Mouse (Mus musculus): ENCODE measurements around the gene Erf. TPM values are rescaled to one million over a fixed set of nuclear protein-coding genes. Genes with fewer than 3 reads are reported as not detected.
A peak's percentile ranks its signal among the peaks of the same experiment; 100 is the strongest.

Erf gene
- polyA plus RNA-seq, 1 experiment, result 26.8 TPM

GRCm38 (mm10) chr7:25281166-25281733 lies 30.7 kb upstream of the Erf start:
- DNase-seq (ENCODE audit: low spot score), result no peak

GRCm38 (mm10) chr7:25279861-25280791 lies 29.6 kb upstream of the Erf start:
- peak; percentile 38 for DNase-seq (ENCODE audit: low spot score)

GRCm38 (mm10) chr7:25279076-25279860 lies 28.7 kb upstream of the Erf start:
- DNase-seq (ENCODE audit: low spot score), result peak; percentile 83

GRCm38 (mm10) chr7:25278341-25279075 lies 27.9 kb upstream of the Erf start:
- peak; percentile 68 for DNase-seq (ENCODE audit: low spot score)

- no peak for DNase-seq (ENCODE audit: low spot score)
Observed at GRCm38 (mm10) chr7:25277998-25278340, 27.4 kb upstream of the Erf start.

- DNase-seq (ENCODE audit: low spot score), result no peak
Observed at GRCm38 (mm10) chr7:25277405-25277804, 26.8 kb upstream of the Erf start.

- peak; percentile 53 for DNase-seq (ENCODE audit: low spot score)
Observed at GRCm38 (mm10) chr7:25275555-25276298, 25.2 kb upstream of the Erf start.

- DNase-seq (ENCODE audit: low spot score), result no peak
Observed at GRCm38 (mm10) chr7:25274996-25275395, 24.4 kb upstream of the Erf start.

- no peak for DNase-seq (ENCODE audit: low spot score)
Observed at GRCm38 (mm10) chr7:25274571-25274970, 24.0 kb upstream of the Erf start.

GRCm38 (mm10) chr7:25273259-25274241 lies 23.0 kb upstream of the Erf start:
- DNase-seq (ENCODE audit: low spot score), result no peak

GRCm38 (mm10) chr7:25272445-25273258 lies 22.1 kb upstream of the Erf start:
- no peak for DNase-seq (ENCODE audit: low spot score)

GRCm38 (mm10) chr7:25271651-25272444 lies 21.3 kb upstream of the Erf start:
- no peak for DNase-seq (ENCODE audit: low spot score)

- peak; percentile 27 for DNase-seq (ENCODE audit: low spot score)
Observed at GRCm38 (mm10) chr7:25270652-25271633, 20.4 kb upstream of the Erf start.

GRCm38 (mm10) chr7:25269545-25270271 lies 19.1 kb upstream of the Erf start:
- peak; percentile 29 for DNase-seq (ENCODE audit: low spot score)

- peak; percentile 28 for DNase-seq (ENCODE audit: low spot score)
Observed at GRCm38 (mm10) chr7:25269029-25269428, 18.5 kb upstream of the Erf start.

- DNase-seq (ENCODE audit: low spot score), result no peak
Observed at GRCm38 (mm10) chr7:25268588-25268987, 18.0 kb upstream of the Erf start.

All from urinary bladder, adult 2 months (tissue).